Mouse (Mus musculus) layer of hippocampus, postnatal 14 days (tissue): ENCODE results near the gene F5. TPM values are rescaled to one million over a fixed set of nuclear protein-coding genes. Genes with fewer than 3 reads are reported as not detected.

Experiments used
- DNase-seq, 2 experiments: peaks; one replicate each; pipeline ENCODE4 v3.0.0; 2021 to 2022; ENCODE audit warnings: low spot score in 2 of 2, mixed read lengths in 1 of 2
- long read RNA-seq, 2 experiments: library from polyadenylated mRNA; stranded (forward); transcript quantifications; one replicate each; pipeline ENCODE4 v2.0.0; 2021
- total RNA-seq, 2 experiments: library from RNA; stranded (reverse); gene quantifications; 2 replicates each; pipeline ENCODE4 v1.2.3; 2021

Gene F5
- 1 to 10 TPM in 1 of 2 experiments, under 1 TPM in 1; 0.55 to 4.6 TPM for total RNA-seq
- long read RNA-seq, experiment 1: 0 reads
- long read RNA-seq, experiment 2, partial matches to known transcripts: 1 of 1 reads
- long read RNA-seq, experiment 2, other reads (novel, unspliced or antisense): 0 of 1 reads

DNA sequence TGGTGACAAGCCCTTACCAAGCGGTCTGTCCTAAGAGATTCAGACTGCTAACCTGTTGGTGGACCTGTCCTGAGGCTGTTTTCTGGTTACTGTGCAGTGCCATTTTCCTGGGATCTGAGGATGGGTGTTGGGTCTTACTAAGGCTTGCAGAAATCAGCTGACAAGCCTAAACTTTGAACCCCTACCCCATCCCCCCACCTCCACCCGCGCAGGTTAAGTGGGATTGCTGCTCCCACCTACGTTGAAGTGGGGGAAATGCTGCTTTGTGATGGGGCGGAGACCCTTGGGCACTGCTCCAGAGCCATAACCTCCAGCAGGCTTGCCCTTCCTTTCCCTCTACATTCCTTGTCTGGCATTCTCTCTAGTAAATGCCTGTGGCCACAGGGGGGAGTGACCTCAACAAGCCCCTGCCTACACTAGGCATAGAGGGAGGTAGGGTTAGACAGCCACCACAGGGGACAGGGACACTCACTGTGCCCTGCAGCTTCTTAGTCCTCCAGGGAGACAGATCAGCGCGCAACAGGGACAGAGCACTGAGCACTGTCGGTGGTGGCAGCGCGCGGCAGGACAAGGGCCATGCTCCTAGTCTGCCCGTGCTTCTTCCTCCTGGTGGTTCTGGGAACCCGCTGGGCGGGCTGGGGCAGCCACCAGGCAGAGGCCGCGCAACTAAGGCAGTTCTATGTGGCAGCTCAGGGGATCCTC, at the start of gene F5:
F5 (plus strand) TSS at position 452 of the 702 bp plus-strand sequence.
- no peak for DNase-seq

DNA sequence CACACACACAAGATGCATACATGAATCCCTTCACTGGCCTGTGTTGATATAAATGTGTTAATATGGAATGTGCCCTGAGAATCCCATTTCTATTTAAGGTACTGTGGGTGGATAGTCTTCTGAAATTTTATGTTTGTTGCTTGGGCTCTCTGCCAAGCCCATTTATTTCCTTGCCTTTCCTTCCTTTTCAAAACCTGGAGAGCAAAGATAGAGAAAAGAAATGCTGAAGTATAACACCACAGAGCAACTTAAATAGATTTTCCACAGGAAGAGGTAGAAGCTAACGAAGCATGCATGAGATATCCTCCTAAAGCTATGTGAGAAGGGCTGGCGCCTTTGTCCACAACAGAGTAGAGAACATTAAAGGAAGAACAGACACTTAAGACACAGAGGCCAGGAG, 41.9 kb upstream of the F5 start:
- no peak for DNase-seq

DNA sequence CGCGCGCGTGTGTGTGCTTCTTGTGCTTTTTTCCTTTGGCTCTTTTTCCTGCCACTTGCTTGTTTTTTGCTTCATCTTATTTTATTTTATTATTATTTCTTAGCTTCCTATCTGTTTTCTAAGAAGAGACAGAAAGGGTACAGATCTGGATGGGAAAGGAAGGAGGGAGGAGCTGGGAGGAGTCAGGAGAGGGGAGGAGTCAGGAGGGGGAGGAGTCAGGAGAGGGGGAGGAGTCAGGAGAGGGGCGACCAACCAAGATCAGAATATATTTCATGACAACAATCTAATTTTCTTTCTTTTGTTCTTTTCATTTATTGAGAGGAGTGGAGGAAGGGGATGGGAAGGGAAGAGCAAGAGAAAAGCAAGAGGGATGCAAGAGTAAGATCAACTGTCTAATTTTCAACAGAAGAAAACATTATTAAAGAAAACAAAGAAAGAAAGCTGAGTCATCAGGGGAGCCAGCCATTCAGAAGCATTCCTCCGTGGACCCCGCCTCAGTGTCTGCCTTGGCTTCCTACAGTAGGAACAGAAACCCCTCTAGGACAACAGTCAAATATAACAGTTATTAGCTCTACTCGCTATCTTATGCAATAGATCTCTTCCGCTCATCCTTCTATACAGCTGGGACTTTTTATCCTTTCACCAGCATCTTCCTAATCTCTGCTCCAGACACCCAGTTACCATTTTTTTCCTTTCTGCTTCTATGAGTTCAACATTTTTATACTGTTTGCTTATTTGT, 40.9 kb upstream of the F5 start:
- no peak for DNase-seq

DNA sequence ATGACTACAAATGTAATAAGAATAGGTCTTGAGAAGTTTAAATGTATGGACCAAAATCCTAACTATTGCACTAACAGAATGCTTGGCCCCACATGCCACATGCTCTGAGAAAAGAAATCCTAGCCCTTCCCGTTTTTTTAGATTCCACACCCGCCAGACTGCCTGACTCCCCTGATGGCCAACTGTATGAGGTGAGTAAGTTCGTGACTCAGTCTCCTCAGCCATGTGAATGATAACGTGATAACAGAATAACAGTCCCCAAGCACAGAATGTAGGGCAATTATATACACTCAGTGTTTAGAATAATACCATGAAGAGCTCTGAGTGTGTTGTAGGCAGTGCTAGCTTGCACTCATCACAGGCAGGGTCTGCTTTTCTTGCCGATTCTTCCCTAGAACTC, 37.4 kb upstream of the F5 start:
- no peak for DNase-seq

DNA sequence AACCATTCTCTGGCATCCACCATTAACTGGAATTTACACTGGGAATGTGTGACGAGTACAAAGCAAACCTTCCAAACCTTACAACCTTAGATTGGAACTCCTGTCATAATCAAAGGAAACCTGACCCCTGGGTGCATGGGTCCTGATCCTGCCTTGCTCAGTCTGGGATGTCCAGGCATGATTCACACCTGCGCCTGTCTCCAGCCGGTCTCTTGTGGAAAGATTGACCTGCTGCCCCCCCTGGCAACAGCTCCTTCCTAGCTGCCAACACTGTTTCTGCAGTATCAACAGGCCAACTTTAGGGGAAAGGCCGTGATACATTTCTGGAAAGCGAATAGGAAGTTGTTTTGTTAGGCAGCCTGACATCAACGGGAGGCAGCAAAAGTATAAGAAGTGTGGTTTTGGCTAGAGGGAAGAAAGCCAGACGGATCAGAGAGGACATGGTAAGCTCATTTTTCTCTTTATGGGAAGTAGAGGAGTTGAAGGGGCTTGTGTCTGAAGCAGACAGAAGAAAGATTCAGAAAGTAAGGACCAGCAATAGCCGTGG, 36.6 kb upstream of the F5 start, which contains the start of gene Selp:
Selp (plus strand) TSS at position 318 of the 547 bp plus-strand sequence.
- no peak for DNase-seq

DNA sequence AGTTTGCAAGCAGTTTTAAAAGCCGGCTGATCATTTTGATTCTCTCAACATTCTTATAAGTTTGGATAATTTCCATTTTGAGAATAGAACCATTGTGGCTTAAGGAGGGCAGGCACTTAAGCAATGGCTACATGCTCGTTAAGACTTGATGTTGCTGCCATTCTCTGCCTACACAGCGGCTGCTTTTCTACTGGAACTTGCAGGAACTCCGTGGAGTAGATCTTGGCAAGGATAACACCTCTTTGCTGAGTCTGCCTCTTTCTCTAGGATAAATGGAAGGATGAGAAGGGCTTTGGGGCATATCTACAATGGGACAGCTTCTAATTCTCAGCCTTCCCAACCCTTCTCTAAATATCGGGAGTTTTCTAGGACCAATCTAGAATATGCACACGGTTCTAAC, 36.0 kb upstream of the F5 start:
- no peak for DNase-seq

DNA sequence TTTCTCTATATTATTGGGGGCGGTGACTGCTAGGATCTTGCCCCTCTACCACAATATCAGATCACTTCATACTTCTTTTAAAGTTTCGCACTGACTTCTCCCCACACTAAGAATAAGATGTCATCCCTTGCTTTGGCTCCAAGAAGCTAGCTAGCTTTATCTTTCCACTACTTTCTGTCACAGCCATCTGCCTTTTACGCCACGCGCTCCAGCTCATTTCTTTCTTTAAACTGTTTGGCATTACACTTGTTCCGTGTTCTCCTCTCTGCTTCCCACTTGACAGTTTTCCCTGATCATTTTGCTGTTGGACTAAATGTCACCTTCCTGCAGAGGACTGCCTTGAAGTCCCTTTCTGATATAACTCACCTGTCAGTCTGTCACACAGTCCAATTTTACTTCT, 33.8 kb upstream of the F5 start:
- DNase-seq: peak in 1 of 2 experiments; percentile 5

DNA sequence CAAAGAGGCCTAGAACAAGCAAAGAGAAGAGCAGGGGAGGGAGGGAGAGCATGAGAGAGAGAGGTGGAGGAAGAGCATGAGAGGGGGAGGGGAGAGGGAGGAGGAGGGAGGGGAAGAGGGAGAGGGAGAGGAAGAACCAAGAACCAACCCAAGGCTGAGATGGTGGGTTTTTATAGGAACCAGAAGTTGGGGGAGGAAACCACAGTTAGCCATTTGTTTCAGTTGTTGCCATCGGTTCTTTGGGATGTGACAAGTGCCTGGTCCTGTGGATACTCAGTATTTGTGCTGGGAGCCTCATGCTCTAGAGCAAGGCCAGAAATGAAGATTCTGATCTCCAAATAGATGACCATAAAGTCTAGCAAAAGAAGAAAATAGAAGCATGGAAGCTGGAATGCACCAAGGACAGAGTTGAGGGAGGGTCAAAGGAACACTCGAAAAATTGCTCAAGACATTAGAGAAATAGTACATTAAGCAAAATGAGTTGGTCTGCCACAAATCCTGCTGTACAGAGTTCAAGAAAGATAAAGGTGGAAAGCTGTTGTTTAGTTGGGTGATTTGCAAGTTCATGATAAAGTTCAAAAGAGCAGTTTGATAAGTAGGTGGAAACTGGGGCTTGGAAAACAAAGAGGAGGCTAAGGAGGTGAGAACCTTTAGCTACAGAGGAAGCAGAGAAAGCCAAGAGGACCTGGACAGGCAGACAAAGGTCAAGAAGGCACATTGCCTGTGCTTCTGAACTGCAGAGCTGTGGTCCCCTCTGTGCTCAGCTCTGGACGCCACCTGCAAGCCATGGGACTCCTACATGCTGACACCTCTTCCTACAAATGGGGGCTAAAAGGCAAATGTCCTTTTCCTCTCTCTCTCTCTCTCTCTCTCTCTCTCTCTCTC, 31.5 kb upstream of the F5 start:
- no peak for DNase-seq

DNA sequence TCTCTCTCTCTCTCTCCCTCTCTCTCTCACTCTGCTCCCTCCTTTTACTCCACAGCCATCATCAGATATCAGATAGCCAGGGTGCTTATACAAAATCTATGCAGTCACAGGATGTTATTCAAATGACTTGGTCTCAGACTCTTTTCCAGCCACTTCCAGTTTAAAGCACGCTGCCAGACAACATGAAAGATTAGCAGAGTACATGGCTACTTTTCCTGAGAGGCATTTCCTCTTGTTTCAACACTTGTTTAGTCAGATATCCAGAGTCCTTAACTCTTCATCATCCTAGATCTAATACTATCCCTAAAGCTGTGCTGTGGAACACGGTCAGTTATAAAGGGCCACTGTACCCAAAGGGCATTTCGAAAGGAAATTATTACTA, 30.9 kb upstream of the F5 start:
- DNase-seq: no peak

DNA sequence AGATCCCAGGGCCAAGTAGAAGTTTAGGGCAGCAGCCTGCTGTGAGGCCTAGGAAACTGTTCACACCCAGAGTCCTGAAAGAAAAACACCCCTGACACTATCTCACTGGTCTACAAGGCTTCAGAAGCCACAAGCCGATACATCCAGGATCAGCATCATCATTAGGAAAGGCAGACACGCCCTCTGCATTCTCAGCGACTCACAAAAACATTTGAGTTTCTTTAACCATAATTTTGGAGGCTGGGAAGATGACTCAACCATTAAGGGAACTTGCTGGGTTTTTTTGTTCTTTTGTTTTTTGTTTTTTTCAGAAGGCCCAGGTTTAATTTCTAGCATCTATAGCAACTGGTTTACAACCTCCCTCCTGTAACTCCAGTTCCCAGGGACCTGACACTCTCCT, 27.8 kb upstream of the F5 start:
- no peak for DNase-seq

DNA sequence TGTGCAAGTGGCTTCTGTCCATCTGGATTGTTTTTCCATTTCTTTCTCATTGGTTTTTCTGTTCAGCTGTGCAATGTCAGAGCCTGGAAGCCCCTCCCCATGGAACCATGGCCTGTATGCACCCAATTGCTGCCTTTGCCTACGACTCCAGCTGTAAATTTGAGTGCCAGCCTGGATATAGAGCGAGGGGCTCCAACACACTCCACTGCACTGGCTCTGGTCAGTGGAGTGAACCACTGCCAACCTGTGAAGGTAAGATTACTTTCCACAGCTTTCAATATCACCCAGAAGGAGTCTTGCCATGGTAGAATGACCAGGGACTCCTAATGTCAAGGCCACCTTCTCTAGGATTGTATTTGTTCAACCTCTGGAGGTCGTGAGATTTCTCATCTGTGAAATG, 21.6 kb upstream of the F5 start:
- DNase-seq: no peak

DNA sequence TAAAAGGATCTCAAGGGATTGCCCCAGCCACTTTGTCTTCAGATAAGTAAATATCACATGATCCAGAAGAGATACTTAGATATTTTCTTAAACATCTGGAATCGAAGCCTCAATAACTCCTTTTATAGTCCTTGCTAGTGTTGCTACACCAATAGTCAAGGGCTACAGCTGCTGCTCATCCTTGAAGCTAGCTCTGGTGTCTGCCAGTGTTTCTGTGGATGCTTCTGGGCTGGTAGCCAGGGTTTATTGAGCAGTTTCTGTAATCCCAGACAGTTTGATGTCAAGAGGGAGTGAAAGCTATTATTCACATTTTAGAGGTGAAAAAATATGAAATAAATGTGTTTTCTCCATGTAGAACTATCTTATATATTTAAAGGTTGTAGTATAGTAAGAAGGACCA, 19.0 kb upstream of the F5 start:
- DNase-seq: no peak

DNA sequence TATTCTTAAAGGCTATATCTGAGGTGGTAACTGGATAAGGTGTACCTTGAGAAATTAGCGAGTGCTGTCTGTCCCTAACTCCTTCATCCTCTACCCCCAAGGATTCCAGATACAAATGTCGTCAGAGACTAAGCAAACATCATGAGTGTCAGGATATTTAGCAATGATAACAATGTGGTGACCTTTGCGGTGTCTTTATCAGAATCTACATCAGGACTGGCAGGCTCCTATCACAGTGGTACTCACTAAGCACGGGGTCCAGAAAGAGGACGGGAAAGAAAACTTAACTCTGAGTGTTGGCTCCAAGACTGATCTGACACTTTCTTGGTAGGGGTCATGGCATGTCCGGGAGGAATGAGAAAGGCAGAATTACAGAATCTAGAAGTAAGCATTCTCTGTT, 17.5 kb upstream of the F5 start:
- DNase-seq: no peak

DNA sequence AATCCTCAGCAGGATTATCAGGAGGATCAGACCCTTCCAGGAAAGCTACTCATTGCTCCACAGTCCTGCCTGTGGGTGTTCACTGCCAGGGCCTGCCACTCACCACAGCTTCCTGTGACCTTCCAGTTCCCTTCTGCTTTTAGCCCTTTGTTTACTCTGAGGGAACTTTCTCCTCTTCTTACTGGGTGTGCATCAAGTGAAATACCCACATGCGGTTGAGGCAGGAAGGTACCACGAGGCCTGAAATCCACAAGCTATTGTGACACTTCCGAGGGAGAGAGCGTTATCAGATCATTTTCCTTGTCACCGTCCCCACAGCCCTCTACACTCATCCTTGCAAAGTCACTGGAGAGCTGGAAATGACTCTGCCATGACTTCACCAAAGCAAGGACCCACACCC, 16.3 kb upstream of the F5 start:
- DNase-seq: no peak

DNA sequence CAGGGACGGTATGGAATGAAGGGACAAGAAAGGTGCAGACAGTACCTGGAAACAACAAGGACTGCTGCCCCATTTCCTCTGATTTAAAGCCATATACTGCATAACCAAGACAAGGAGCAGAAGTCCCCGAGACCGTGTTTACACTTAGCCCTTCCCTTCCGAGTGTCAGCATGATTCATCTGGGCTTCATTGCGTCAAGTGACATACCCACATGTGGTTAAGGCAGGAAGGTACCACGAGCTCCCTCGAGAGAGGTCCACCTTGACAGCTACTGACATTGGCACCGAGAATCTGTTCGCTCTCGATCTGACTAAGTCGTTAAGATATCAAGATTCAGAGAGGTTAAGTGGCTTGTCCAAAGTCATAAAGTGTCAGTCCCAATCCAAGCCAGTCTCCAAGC, 15.7 kb upstream of the F5 start:
- no peak for DNase-seq

DNA sequence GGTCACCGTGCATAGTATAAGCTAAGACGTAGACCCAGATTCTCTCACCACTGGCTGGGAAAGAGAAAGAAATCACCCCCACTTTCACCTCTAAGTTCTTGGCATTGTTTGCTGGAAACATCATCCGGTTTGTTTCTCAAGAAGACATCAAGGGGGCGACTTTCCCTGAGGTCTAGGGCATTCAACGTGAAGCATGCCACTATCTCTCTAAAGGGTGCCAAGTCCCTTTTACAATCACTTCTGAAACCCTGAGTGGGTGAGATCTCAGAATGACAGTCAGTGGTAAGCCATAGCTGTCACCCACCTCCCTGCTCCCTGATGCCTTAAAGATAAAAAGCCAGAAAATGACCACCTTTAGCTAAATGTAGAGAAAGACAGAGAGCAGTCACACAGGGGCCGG, 15.0 kb upstream of the F5 start:
- no peak for DNase-seq

DNA sequence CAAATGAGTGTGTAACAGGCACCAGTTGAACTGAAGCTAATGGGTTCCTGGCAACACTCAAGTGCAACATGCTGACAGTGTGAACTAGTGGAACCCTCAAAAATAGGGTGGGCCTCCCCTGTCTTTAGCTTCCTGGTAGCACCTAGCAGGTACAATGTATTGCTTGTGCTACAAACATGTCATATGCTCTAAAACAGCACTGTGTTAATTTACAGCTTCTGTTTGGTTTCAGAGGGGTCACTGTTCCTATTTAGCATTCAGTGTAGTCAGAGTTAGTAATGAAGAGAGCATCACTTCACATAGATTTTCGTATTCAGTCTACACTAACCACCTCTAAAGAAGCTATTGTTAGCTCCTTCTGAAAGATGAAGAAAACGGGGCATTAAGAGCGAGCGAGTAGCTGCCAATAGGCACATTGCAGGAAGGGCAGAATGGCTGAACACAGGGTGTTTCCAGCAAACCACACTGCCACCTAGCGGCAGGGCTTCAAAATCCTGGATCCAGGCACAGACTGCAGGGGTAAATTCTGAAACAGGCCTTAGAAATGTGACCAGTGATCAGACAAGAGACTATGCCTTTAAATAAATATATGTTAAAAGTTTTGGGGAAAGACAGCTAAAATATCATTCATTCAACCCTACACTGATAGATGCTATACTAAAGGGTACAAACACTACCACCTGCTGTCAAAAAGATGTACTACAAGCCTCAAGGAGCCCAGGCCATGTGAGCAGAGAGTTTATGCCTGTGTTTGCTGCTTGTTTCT, 13.1 kb upstream of the F5 start:
- DNase-seq: peak; percentile 64 to 71

DNA sequence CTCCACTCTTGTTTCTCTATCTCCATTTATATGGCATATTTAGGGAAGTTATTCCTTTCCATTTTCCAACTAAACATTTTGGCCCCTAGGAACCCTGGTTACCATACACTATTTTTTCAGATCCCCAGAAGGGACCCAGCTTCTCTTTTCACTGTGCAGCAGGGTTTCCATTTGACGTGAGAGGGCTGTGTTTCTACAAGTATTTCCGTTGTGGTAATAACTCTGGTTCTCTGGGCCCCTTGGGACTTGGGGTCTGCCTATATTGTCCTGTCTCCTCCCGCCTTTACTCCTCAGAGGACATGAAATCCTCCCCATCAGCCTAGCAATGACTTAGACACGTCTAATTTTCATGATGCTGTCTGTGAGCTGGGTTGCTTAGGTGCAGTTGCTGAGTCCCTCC, 12.2 kb upstream of the F5 start:
- DNase-seq: no peak

DNA sequence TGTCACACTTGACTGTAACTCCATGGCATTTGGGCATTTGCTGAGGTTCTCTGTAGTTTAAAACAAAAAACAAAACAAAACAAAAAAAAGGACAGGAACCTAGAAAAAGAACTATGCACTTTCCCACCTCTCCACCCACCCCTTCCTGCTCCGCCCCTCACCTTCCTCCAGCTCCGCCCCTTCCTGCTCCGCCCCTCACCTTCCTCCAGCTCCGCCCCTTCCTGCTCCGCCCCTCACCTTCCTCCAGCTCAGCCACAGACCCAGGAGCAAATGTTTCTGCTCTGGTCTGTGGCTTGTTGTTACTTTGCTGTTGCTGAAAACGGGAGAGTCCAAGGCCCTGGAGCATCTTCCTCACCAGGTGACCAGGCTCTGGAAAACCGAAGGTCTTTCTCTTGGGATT, 2.6 kb upstream of the F5 start:
- DNase-seq: no peak

DNA sequence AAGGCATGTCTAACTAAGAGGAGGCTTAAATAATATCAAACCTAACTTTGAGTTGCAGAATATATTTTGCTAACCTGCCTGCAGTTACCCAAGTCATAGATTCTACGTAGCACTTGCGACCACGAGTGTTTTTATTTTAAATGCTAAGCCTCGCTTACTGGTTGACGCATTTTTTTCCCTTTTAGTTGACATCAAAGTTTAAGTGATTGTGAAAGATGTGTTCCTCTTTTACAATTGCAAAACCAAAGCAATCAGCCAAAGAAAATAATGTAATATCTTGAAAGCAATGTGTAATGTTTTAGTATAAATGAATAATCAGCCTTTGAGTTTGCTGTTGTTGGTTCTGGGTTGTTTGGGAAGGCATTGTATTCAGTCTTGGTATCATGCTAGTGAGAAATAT, 1.2 kb downstream of the F5 start:
- DNase-seq: no peak

DNA sequence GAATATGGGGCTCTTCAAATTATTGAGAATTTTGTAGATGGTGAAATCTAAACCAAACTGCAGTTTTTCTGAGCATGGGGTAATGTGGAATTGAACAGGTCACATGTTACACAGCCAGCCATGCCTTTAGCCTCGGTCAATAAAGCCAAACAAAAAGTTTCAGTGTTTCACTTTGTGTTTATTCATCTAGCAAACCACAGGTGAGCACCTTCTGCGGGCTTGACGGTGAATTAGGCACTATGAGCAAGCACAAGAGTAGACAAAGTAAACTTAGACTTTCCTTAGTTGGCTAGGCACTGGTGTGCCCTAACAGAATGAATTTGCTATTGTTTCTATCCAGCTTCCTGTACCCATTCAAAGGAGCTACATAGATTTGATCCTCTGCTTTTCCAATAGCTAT, 3.3 kb downstream of the F5 start:
- DNase-seq: no peak
